Mouse (Mus musculus) spleen, postnatal 4 days (tissue): ENCODE results near the gene Stk39.

ENCODE experiments used
- DNase-seq, 2 experiments: peaks; one replicate each; pipeline ENCODE4 v3.0.0; 2022; ENCODE audit warnings: low spot score in 2 of 2

Stk39 gene

GRCm38 (mm10) chr2:68345269-68345668 lies 126.8 kb downstream of the Stk39 start:
- DNase-seq = no peak

GRCm38 (mm10) chr2:68343751-68344150 lies 128.3 kb downstream of the Stk39 start:
- no peak for DNase-seq

- no peak for DNase-seq
These were observed 129.9 kb downstream of the Stk39 start for GRCm38 (mm10) chr2:68342122-68342646.

- DNase-seq = no peak
These were observed 135.2 kb downstream of the Stk39 start for GRCm38 (mm10) chr2:68336913-68337312.

- DNase-seq = no peak
These were observed 137.1 kb downstream of the Stk39 start for GRCm38 (mm10) chr2:68334945-68335344.

GRCm38 (mm10) chr2:68325306-68325705 lies 146.8 kb downstream of the Stk39 start:
- no peak for DNase-seq

- DNase-seq = no peak
These were observed 150.8 kb downstream of the Stk39 start for GRCm38 (mm10) chr2:68321230-68321629.

- DNase-seq = no peak
These were observed 151.4 kb downstream of the Stk39 start for GRCm38 (mm10) chr2:68320670-68321069.

GRCm38 (mm10) chr2:68318452-68318851 lies 153.6 kb downstream of the Stk39 start:
- no peak for DNase-seq

- no peak for DNase-seq
These were observed 154.2 kb downstream of the Stk39 start for GRCm38 (mm10) chr2:68317895-68318294.

GRCm38 (mm10) chr2:68317452-68317851 lies 154.6 kb downstream of the Stk39 start:
- DNase-seq = no peak

- no peak for DNase-seq
These were observed 156.8 kb downstream of the Stk39 start for GRCm38 (mm10) chr2:68315258-68315657.

- no peak for DNase-seq
These were observed 161.9 kb downstream of the Stk39 start for GRCm38 (mm10) chr2:68310121-68310520.

- DNase-seq = no peak
These were observed 165.5 kb downstream of the Stk39 start for GRCm38 (mm10) chr2:68306519-68306918.

GRCm38 (mm10) chr2:68304771-68305460 lies 167.2 kb downstream of the Stk39 start:
- no peak for DNase-seq

GRCm38 (mm10) chr2:68301811-68302542 lies 170.1 kb downstream of the Stk39 start:
- no peak for DNase-seq

- DNase-seq = no peak
These were observed 173.7 kb downstream of the Stk39 start for GRCm38 (mm10) chr2:68298356-68298755.

- no peak for DNase-seq
These were observed 174.1 kb downstream of the Stk39 start for GRCm38 (mm10) chr2:68297955-68298354.

- no peak for DNase-seq
These were observed 175.3 kb downstream of the Stk39 start for GRCm38 (mm10) chr2:68296743-68297142.

GRCm38 (mm10) chr2:68292539-68293320 lies 179.3 kb downstream of the Stk39 start:
- no peak for DNase-seq

GRCm38 (mm10) chr2:68291895-68292294 lies 180.2 kb downstream of the Stk39 start:
- DNase-seq = no peak

- DNase-seq = no peak
These were observed 182.1 kb downstream of the Stk39 start for GRCm38 (mm10) chr2:68289961-68290360.
